Mouse (Mus musculus) right cerebral cortex, postnatal 10 days (tissue): Measurements from ENCODE around the gene Chrna7.

Experiments
- DNase-seq, 2 experiments: peaks; one replicate each; pipeline ENCODE4 v3.0.0; 2021; ENCODE audit warnings: low spot score in 2 of 2

Chrna7 gene

GRCm38 (mm10) chr7:63212084-63212723 is at the start of gene Chrna7:
Chrna7 (minus strand) TSS chr7:63212569.
- DNase-seq: peak; percentile 84 to 89

GRCm38 (mm10) chr7:63249404-63249803 is 37.0 kb upstream of the Chrna7 start:
- DNase-seq: no peak

- peak; percentile 26 to 27 for DNase-seq
Observed at GRCm38 (mm10) chr7:63237852-63238516, 25.6 kb upstream of the Chrna7 start.

- no peak for DNase-seq
Observed at GRCm38 (mm10) chr7:63225066-63225780, 12.9 kb upstream of the Chrna7 start.

GRCm38 (mm10) chr7:63211641-63212083 is 707 bp downstream of the Chrna7 start:
- DNase-seq: peak in 1 of 2 experiments; percentile 28

GRCm38 (mm10) chr7:63209501-63209900 is 2.9 kb downstream of the Chrna7 start:
- no peak for DNase-seq

GRCm38 (mm10) chr7:63207137-63207536 is 5.2 kb downstream of the Chrna7 start:
- peak; percentile 33 to 42 for DNase-seq

- DNase-seq: no peak
Observed at GRCm38 (mm10) chr7:63195560-63195959, 16.8 kb downstream of the Chrna7 start.

- DNase-seq: no peak
Observed at GRCm38 (mm10) chr7:63189647-63190534, 22.5 kb downstream of the Chrna7 start.

GRCm38 (mm10) chr7:63170063-63170787 is 42.1 kb downstream of the Chrna7 start:
- DNase-seq: peak; percentile 42 to 44

GRCm38 (mm10) chr7:63164617-63165016 is 47.8 kb downstream of the Chrna7 start:
- DNase-seq: no peak

- no peak for DNase-seq
Observed at GRCm38 (mm10) chr7:63162272-63162864, 50.0 kb downstream of the Chrna7 start.

- DNase-seq: no peak
Observed at GRCm38 (mm10) chr7:63153239-63153638, 59.1 kb downstream of the Chrna7 start.

GRCm38 (mm10) chr7:63148740-63149139 is 63.6 kb downstream of the Chrna7 start:
- DNase-seq: no peak

GRCm38 (mm10) chr7:63148321-63148720 is 64.0 kb downstream of the Chrna7 start:
- no peak for DNase-seq

- DNase-seq: peak in 1 of 2 experiments; percentile 27
Observed at GRCm38 (mm10) chr7:63122547-63122946, 89.8 kb downstream of the Chrna7 start.

- no peak for DNase-seq
Observed at GRCm38 (mm10) chr7:63113671-63114070, 98.7 kb downstream of the Chrna7 start.

- no peak for DNase-seq
Observed at GRCm38 (mm10) chr7:63113252-63113651, 99.1 kb downstream of the Chrna7 start.

GRCm38 (mm10) chr7:63109348-63109747 is 103.0 kb downstream of the Chrna7 start:
- no peak for DNase-seq

- peak; percentile 39 to 52 for DNase-seq
Observed at GRCm38 (mm10) chr7:63085954-63086353, 126.4 kb downstream of the Chrna7 start.
